Mouse (Mus musculus): ENCODE measurements around the gene Srpk3.

DNA sequence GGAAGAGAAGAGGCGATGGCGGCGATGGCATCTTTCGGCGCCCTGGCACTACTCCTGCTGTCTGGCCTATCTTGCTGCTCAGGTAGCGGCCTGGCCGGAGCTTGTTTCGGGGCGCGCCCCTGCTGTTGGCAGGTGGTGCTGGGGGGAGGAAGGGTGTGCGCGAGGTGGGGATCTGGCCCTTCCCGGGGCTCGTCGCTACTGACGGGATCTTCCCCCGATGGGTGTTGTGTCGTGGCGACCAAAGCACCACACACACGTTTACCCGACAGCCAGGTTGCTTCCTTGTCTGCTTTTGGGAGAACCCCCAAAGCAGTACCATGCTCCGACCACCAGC lies 13.0 kb downstream of the Srpk3 start:
- TF ChIP-seq CTCF (IDR thresholded peaks at IDR 0.05; ENCODE audit: low read depth) = no peak
- TF ChIP-seq EP300 (IDR thresholded peaks at IDR 0.05; ENCODE audit: low read depth) = no peak
